Mouse (Mus musculus) midbrain, embryonic 12.5 days (tissue): ENCODE data around the gene Nkd2. TPM values are rescaled to one million over a fixed set of nuclear protein-coding genes. Genes with fewer than 3 reads are reported as not detected.

ENCODE experiments used
- ATAC-seq: fragments of 200-750 bp; cut with Nextera tagmentation; 2 replicates; pipeline ENCODE4 v1.8.0; 2017; ENCODE audit warnings: low read depth, moderate TSS enrichment, moderate library complexity; ENCODE audit not compliant: low FRiP score
- H3K27ac ChIP-seq: fragments of 300-500 bp; sonication (generic); replicated peaks from 2 replicates; pipeline ENCODE4 v1.5.1; 2016; ENCODE audit warnings: mild to moderate bottlenecking
- H3K27me3 ChIP-seq: fragments of 300-500 bp; sonication (generic); 2 replicates; pipeline ENCODE4 v1.6.1; 2016; ENCODE audit warnings: mild to moderate bottlenecking
- H3K36me3 ChIP-seq: fragments of 300-500 bp; sonication (generic); 2 replicates; pipeline ENCODE4 v1.6.1; 2016
- H3K4me1 ChIP-seq: fragments of 300-500 bp; sonication (generic); 2 replicates; pipeline ENCODE4 v1.6.1; 2016
- H3K4me2 ChIP-seq: fragments of 300-500 bp; sonication (generic); replicated peaks from 2 replicates; pipeline ENCODE4 v1.6.1; 2016; ENCODE audit warnings: mild to moderate bottlenecking, moderate library complexity
- H3K4me3 ChIP-seq: fragments of 300-500 bp; sonication (generic); 2 replicates; pipeline ENCODE4 v1.5.1; 2016; ENCODE audit warnings: mild to moderate bottlenecking
- H3K9ac ChIP-seq: fragments of 300-500 bp; sonication (generic); replicated peaks from 2 replicates; pipeline ENCODE4 v1.6.1; 2016; ENCODE audit warnings: mild to moderate bottlenecking, moderate library complexity
- H3K9me3 ChIP-seq: fragments of 300-500 bp; sonication (generic); 2 replicates; pipeline ENCODE4 v1.6.1; 2016; ENCODE audit warnings: mild to moderate bottlenecking
- WGBS: fragments of 180-500 bp; shearing (Covaris S2); methylation state at CpG from one replicate; pipeline ENCODE4 v1.1.7; 2016; 5-methylcytosine and 5-hydroxymethylcytosine counted together
- polyA plus RNA-seq: library from polyadenylated mRNA; unstranded; fragments of >200 nt; fragmentation: Nextera tagmentation; extraction: Ambion mirVana; gene quantifications from 2 replicates; pipeline ENCODE4 v1.2.1, GENCODE M21; 2016

The Nkd2 gene
- polyA plus RNA-seq, 1 experiment from 2014 or later, result 11.2 TPM

DNA sequence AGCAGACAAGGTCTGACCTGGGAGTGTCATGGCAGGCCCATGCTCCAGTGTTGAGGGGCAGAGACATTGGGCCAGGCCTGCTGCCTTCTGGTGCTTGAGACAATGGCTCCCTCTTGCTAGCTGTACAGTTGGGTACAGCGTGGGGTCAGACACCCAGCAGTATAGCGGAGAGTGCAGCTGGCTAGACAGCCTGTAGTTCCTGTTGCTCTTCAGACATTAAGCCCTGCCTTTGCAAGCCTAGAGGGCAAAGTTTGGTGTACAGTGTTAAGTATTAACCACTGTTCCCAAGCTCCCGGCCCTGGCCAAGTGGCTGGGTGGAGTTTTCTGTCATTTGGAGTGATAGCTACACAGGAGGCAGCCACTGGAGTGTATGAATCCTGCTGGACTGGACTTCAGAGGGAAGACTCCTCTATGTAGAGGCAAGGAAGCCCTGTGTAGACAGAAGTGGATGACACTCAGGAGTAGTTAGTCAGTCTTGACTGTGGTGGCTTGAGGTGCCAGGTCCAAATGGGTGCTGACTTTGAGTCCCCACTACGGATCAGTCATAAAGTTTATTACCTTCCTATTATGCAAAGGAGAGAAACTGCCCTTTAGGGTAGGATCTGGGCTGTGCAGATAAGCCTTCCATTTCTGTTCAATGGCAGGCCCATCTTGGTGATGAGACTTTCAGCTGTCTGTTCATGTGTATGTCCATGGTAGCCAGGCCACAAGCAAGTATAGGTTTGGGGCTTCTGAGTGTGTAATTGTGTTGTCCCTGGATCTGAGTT lies 77.3 kb downstream of the Nkd2 start:
- Histone ChIP-seq H3K4me2 (no peak overlapping the region), H3K4me3 (no peak overlapping the region), H3K9ac (no peak overlapping the region), H3K4me1 (peaks cover 45% of the 10 kb centered on the region), H3K27me3 (no peaks in the 10 kb centered on the region), H3K36me3 (peaks cover 15% of the 10 kb centered on the region; the same call in 1 of the 2 replicates), H3K9me3 (no peaks in the 10 kb centered on the region), H3K27ac (no peak overlapping the region)
- 85% methylated on average over 4 of the region's 4 CpGs for WGBS
- no peak for ATAC-seq

Other genes starting within 250 kb of the Nkd2 start
- gene Clptm1l, start 243.6 kb downstream of the Nkd2 start, polyA plus RNA-seq, result 110 and 117 TPM in 2 replicates
- 6.3 and 6.9 TPM in 2 replicates for gene Tert, start 220.7 kb downstream of the Nkd2 start, polyA plus RNA-seq
- not detected in 2 replicates for gene Slc6a18, start 169.6 kb downstream of the Nkd2 start, polyA plus RNA-seq
- 0.15 TPM in 1 of 2 replicates, not detected in the other for gene Slc6a19, start 142.8 kb downstream of the Nkd2 start, polyA plus RNA-seq
- gene Slc12a7, start 114.5 kb downstream of the Nkd2 start, polyA plus RNA-seq, result 38.7 and 39.0 TPM in 2 replicates
- gene Trip13, start 90.2 kb upstream of the Nkd2 start, polyA plus RNA-seq, result 34.4 and 38.2 TPM in 2 replicates
- 83.8 and 90.1 TPM in 2 replicates for gene Brd9, start 90.2 kb upstream of the Nkd2 start, polyA plus RNA-seq
- not detected in 2 replicates for gene Zdhhc11, start 116.2 kb upstream of the Nkd2 start, polyA plus RNA-seq
- 4.2 and 4.5 TPM in 2 replicates for gene Tppp, start 161.8 kb upstream of the Nkd2 start, polyA plus RNA-seq
- gene Cep72, start 214.7 kb upstream of the Nkd2 start, polyA plus RNA-seq, result 16.9 and 18.6 TPM in 2 replicates